Mouse (Mus musculus) liver, adult 2 months (tissue): Measurements from ENCODE around the gene 4833439L19Rik. TPM values are rescaled to one million over a fixed set of nuclear protein-coding genes. Genes with fewer than 3 reads are reported as not detected.

ENCODE experiments used
- DNase-seq: peaks from one replicate; pipeline ENCODE4 v3.0.0-alpha.2; 2011; ENCODE audit warnings: low read depth, low spot score; ENCODE audit errors: extremely low read depth
- H3K27ac ChIP-seq: fragments of 200-500 bp; replicated peaks from 2 replicates; pipeline ENCODE4 v1.5.1; 2012; ENCODE audit warnings: low read depth, mild to moderate bottlenecking, control low read depth, inconsistent platforms, low read length; ENCODE audit not compliant: insufficient read depth
- H3K27me3 ChIP-seq: fragments of 200-500 bp; 2 replicates; pipeline ENCODE4 v1.6.1; 2012; ENCODE audit warnings: mild to moderate bottlenecking, moderate library complexity, low read length, inconsistent platforms; ENCODE audit not compliant: control insufficient read depth, insufficient read depth
- H3K36me3 ChIP-seq: fragments of 200-500 bp; 2 replicates; pipeline ENCODE4 v1.6.1; 2012; ENCODE audit warnings: low read length, inconsistent platforms; ENCODE audit not compliant: control insufficient read depth, insufficient read depth
- H3K4me1 ChIP-seq: fragments of 200-500 bp; 2 replicates; pipeline ENCODE4 v1.6.1; 2011; ENCODE audit warnings: low read length; ENCODE audit not compliant: control insufficient read depth, insufficient read depth
- H3K4me3 ChIP-seq: fragments of 200-500 bp; 2 replicates; pipeline ENCODE4 v1.5.1; 2011; ENCODE audit warnings: low read depth, mild to moderate bottlenecking, control low read depth, low read length, moderate library complexity; ENCODE audit not compliant: insufficient read depth
- H3K79me2 ChIP-seq: fragments of 200-500 bp; 2 replicates; pipeline ENCODE4 v1.6.1; 2012; ENCODE audit warnings: inconsistent platforms, mild to moderate bottlenecking, low read length, moderate library complexity; ENCODE audit not compliant: control insufficient read depth, insufficient read depth
- H3K9ac ChIP-seq: fragments of 200-500 bp; 2 replicates; pipeline ENCODE4 v1.6.1; 2012; ENCODE audit warnings: low read depth, mild to moderate bottlenecking, control low read depth, inconsistent platforms, low read length
- CTCF ChIP-seq: fragments of 200-500 bp; IDR thresholded peaks from 2 replicates; pipeline ENCODE4 v1.5.1; 2011; ENCODE audit warnings: low read depth, low read length, control low read depth
- POLR2A ChIP-seq: fragments of 200-500 bp; IDR thresholded peaks from 2 replicates; pipeline ENCODE4 v1.6.1; 2011; ENCODE audit warnings: low read length, control low read depth; ENCODE audit not compliant: insufficient read depth; ENCODE audit errors: extremely low read depth
- WGBS: fragments of 180-500 bp; shearing (Covaris S2); methylation state at CpG from one replicate; pipeline ENCODE4 v1.1.7; 2018; 5-methylcytosine and 5-hydroxymethylcytosine counted together
- polyA plus RNA-seq: library from polyadenylated mRNA; depleted of rRNA; stranded (reverse); fragments of >200 nt; gene quantifications from 2 replicates; pipeline ENCODE4 v1.2.3, GENCODE M21; 2012
- total RNA-seq: library from RNA; depleted of rRNA; stranded (reverse); fragments of >200 nt; gene quantifications from 2 replicates; pipeline ENCODE4 v1.2.3, GENCODE M21; 2014

Gene 4833439L19Rik
- total and polyA plus RNA-seq, 2 experiments, result 24.1 to 52.5 TPM

DNA sequence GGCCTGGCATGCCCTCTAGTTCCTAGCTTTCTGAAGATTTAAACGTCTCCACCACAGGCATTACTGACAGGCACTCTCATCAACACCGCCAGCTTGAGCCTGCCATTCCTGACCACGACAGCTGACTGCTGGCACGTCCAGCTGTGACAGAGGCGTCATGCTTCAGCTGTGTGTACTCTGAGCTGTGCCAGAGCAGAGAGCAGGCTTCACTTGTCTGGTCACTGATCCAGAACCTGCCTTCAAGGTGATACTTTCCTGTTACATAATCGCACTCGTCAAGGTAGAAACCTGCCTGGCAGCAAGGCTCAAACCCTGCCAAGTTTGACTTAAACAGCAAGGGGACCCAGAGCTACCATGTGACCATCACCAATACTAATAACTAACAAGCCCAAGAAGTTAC lies 2.7 kb downstream of the 4833439L19Rik start:
- H3K27ac ChIP-seq, result peak overlapping the region; percentile 59
- TF ChIP-seq POLR2A, result no peak
- TF ChIP-seq CTCF, result no peak
- peaks cover 32% of the 10 kb centered on the region for H3K36me3 ChIP-seq
- H3K9ac ChIP-seq, result no peak overlapping the region
- H3K4me1 ChIP-seq, result peaks cover 16% of the 10 kb centered on the region
- 26% methylated on average over 7 of the region's 7 CpGs for WGBS
- peaks cover 20% of the 10 kb centered on the region; the same call in 1 of the 2 replicates for H3K79me2 ChIP-seq
- DNase-seq, result peak; percentile 96
- no peak overlapping the region for H3K4me3 ChIP-seq
- no peaks in the 10 kb centered on the region for H3K27me3 ChIP-seq

- Histone ChIP-seq H3K4me3 (no peak overlapping the region), H3K4me1 (peaks cover 16% of the 10 kb centered on the region), H3K79me2 (peaks cover 20% of the 10 kb centered on the region; the same call in 1 of the 2 replicates), H3K27ac (no peak overlapping the region), H3K9ac (no peak overlapping the region), H3K36me3 (peaks cover 38% of the 10 kb centered on the region), H3K27me3 (no peaks in the 10 kb centered on the region)
- no peak for DNase-seq
- WGBS, result 96% methylated on average over 7 of the region's 7 CpGs
- TF ChIP-seq CTCF (no peak), POLR2A (no peak)
Measured at GRCm38 (mm10) chr13:54560608-54561007, 4.6 kb downstream of the 4833439L19Rik start.

DNA sequence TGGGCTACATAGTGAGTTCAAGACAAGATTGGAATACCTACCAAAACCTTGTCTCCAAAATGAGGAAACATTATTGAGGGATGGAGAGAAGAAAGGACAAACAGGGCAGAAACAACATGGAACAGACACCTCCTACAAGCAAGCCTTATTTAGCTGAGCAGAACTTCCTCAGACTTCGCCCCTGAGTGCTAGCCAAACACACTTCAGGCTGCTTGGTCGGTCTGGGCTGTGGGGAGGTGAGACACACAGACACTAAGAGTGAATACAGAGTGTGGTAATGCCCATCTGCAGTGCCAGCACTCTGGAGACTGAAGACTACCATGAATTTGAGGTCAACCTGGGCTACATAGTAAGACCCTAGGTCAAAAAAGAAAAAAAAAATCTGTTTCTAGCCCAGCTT lies 5.6 kb downstream of the 4833439L19Rik start:
- H3K27ac ChIP-seq, result no peak overlapping the region
- peaks cover 42% of the 10 kb centered on the region for H3K36me3 ChIP-seq
- H3K9ac ChIP-seq, result no peak overlapping the region
- TF ChIP-seq CTCF, result no peak
- TF ChIP-seq POLR2A, result no peak
- no peaks in the 10 kb centered on the region for H3K27me3 ChIP-seq
- H3K4me3 ChIP-seq, result no peak overlapping the region
- DNase-seq, result no peak
- peaks cover 16% of the 10 kb centered on the region; the same call in 1 of the 2 replicates for H3K79me2 ChIP-seq
- peaks cover 13% of the 10 kb centered on the region for H3K4me1 ChIP-seq
- 64% methylated on average over 2 of the region's 2 CpGs for WGBS

DNA sequence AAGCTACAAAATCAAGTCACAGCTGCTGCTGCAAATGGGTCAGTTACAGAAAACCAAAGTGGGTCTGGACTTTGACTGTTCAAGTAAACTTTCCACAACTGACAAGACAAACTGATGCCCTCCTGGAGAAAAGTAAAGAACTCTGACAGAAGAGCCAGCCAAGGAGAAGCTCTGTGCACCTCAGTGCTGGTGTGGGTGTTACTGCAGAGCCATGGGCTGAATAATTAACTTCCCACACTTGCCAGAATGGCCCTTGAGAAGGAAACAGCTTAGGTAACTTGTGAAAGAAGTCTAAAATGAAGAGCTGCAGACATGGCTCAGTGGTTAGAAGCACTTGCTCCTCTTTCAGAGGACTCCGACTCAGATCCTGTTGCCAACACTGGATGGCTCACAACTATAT lies 7.6 kb downstream of the 4833439L19Rik start:
- no peak overlapping the region for H3K4me3 ChIP-seq
- DNase-seq, result no peak
- peaks cover 52% of the 10 kb centered on the region for H3K36me3 ChIP-seq
- peaks cover 10% of the 10 kb centered on the region; the same call in 1 of the 2 replicates for H3K79me2 ChIP-seq
- no peaks in the 10 kb centered on the region for H3K27me3 ChIP-seq
- peaks cover 8% of the 10 kb centered on the region for H3K4me1 ChIP-seq
- WGBS, result 82% methylated on average over 1 of the region's 1 CpGs
- H3K27ac ChIP-seq, result peak overlapping the region; percentile 22
- H3K9ac ChIP-seq, result no peak overlapping the region
- TF ChIP-seq POLR2A (no peak), CTCF (no peak)

DNA sequence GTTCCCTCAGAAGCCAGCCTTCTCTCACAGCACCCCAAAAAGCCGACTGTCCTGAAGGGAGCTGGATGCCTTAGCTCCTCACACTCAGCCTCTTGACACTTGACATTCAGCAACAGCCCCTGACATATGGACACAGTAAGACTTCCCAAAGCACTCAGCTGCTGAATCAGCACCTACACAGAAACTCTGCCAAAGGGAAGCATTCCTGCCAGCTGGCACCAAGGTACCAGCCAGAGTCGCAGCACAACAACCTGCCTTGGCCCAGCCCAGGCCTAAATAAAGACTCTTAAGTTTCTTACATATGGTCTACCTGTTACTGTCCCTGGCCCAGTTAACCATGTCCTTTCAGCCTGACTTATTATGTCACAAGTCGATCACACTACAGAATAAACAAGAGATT lies 8.4 kb downstream of the 4833439L19Rik start:
- H3K4me3 ChIP-seq, result no peak overlapping the region

DNA sequence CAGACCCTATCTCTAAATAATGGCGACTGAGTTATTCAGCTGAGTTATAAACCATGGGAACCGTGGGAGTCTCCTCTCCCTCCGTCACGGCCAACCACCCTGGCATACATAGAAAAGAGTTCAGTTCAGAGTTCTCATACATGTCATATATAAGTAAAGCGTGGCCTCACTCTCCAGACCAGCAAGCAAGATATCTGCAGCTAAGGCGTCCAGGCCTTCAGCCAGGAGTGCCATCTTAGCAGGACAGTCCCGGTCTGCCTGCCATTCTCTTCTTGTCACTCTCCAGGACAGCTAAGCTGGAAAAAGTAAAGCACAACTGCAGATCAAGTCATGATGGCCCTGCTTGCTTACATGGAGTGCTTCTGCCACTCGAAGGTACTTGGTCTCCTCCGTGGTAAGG lies 9.1 kb downstream of the 4833439L19Rik start:
- WGBS, result 94% methylated on average over 9 of the region's 9 CpGs
- TF ChIP-seq CTCF (no peak), POLR2A (no peak)
- peaks cover 57% of the 10 kb centered on the region for H3K36me3 ChIP-seq
- no peak overlapping the region for H3K9ac ChIP-seq
- peaks cover 4% of the 10 kb centered on the region; the same call in 1 of the 2 replicates for H3K79me2 ChIP-seq
- H3K4me3 ChIP-seq, result no peak overlapping the region
- H3K27ac ChIP-seq, result no peak overlapping the region
- DNase-seq, result no peak
- no peaks in the 10 kb centered on the region for H3K27me3 ChIP-seq
- H3K4me1 ChIP-seq, result peaks cover 3% of the 10 kb centered on the region; the same call in 1 of the 2 replicates

More for the DNA sequence above, 8.4 kb downstream of the 4833439L19Rik start:
- Histone ChIP-seq H3K27me3 (no peaks in the 10 kb centered on the region), H3K9ac (no peak overlapping the region), H3K79me2 (peaks cover 8% of the 10 kb centered on the region; the same call in 1 of the 2 replicates), H3K4me1 (peaks cover 3% of the 10 kb centered on the region; the same call in 1 of the 2 replicates), H3K27ac (no peak overlapping the region), H3K36me3 (peaks cover 55% of the 10 kb centered on the region)
- TF ChIP-seq POLR2A, result no peak
- WGBS, result 52% methylated on average over 3 of the region's 3 CpGs
- peak; percentile 80 for DNase-seq
